Mouse (Mus musculus) gastrocnemius, postnatal 14 days (tissue): ENCODE results near the gene Smyd2. TPM values are rescaled to one million over a fixed set of nuclear protein-coding genes. Genes with fewer than 3 reads are reported as not detected.

Experiments used
- DNase-seq: peaks from one replicate; pipeline ENCODE4 v3.0.0; 2021; ENCODE audit warnings: mixed read lengths
- intact Hi-C: fragments of 180-260 bp; cut with DNase I; formaldehyde crosslinking; loops from one replicate; pipeline ENCODE4 v1.15.1; 2025; ENCODE audit warnings: low total_unique reads
- total RNA-seq, 2 experiments: library from RNA; stranded (reverse); gene quantifications; 2 replicates each; pipeline ENCODE4 v1.2.3; 2021

Gene Smyd2
- total RNA-seq, 2 experiments from 2014 or later: 148 to 151 TPM

DNA sequence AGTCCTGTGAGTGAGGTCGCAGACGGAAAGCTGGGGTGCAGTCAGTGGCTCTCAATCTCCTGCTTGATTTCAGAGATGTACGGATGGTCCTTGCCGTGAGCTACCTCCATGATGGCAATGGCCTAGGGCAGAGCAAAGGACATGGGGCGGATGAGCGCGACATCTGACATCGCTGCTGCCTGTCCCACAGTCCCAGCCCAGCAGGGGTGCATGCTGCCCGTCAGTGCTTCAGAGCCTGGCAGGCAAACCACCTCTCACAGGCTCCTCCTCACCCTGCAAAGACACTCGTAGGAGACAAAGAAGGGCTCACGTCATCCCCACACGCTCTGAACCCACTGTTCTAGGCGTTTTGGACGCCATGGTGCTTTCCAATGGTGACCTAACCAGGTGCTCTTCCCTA lies 41.4 kb downstream of the Smyd2 start:
- intact Hi-C loops: loop anchor here (5.0 kb wide), 1 partner anchor 178 kb away; no protein-coding TSS in a partner anchor

DNA sequence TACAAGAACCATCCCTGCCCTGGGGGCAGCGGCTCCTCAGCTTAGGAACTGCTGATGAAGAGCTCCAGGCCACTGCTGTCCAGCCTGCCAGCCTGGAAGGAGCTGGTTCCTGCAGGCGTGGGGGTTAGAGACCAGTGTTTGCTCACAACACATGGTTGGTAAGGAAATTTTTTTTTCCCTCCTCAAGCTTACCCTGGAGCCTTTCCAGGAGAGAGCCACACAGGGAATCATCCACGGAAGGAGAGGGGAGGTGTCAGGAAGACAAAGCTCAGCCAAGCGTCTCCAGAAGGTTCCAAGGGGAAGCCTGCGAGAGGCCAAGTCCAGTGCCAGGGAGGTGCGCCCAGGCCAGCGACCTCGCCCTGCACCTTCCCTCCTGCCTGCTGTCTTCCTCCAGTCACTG lies 42.2 kb downstream of the Smyd2 start:
- DNase-seq: peak; percentile 49
- intact Hi-C loops: loop anchor here (5.0 kb wide), 1 partner anchor 178 kb away; no protein-coding TSS in a partner anchor

More for the DNA sequence above, 41.4 kb downstream of the Smyd2 start:
- DNase-seq: no peak

DNA sequence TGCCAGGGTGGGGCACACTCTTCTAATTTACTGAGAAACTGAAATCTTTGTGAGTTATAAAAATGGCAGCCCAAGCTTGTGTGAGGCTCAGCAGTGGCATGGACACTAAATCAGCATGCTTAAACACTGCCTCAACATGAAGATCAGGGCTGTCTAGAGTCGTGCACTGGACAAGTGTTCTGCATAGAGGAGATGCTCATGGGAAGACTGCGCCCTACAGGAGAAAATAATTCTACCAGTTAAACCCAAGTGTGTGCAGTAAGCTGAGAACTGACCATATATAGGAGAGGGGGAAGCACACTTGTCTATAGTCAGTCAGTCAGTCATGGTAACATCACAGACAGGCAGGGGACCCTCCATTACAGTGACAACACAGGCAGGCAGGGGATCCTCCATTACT lies 43.0 kb downstream of the Smyd2 start:
- DNase-seq: no peak
- intact Hi-C loops: no loop called here

DNA sequence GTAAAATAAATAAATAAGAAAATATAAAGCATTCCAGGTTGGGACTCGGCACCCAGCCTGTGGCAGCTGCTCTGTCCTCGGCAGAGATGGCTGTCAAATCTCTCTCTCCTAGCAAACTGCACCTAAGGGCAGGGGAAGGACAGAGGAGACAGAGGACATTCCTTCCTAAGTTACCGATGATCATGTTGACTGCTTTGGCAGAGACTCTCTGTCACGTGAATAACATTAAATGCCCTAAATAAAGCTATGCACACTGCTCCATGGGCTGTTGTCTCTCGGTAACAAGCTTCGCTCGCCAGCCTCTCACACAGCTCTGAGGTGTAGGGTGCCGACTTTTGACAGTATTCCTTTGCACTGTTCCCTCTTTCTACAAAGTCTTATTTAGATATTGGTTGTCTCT lies 46.0 kb downstream of the Smyd2 start:
- DNase-seq: no peak
- intact Hi-C loops: no loop called here

DNA sequence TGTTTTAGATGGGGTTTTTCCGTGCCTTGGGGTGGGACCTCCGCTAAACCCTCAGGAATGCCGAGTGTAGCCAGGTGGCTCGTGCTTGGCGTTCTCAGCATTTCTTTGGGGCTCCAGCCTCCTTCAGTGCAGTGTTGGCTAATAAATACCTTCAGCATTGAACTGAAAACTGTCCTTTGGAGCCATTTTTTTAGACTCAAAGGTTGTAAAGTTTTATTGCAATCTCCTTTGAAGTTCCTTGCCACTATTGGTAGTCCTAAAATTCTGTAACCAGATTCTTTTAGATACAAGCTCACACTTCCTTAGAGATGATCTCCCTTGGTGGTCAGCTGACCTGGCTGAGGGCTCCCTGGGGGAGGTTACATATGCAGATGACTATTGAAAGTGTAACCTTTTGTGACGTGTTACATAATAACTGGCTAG lies 46.7 kb downstream of the Smyd2 start:
- DNase-seq: no peak
- intact Hi-C loops: no loop called here

DNA sequence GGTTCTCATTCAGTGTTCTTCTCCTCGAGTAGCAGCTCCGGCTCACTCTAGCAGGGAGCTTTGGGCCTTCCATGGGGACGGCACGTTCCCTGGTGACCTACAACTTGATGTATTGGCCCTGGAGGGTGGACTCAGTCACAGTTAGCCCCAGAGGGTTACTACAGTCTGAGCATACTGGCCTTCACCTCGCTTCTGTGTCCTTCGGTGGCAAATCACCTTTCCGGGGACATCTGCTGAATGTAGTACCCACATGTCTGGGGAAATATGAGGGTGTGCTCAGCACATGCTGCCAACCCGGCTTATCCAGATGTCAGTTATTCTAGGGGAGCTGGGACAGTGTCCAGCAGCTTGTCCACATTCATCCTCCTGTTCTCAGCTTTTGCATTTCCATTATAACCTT lies 48.6 kb downstream of the Smyd2 start:
- DNase-seq: no peak
- intact Hi-C loops: no loop called here

DNA sequence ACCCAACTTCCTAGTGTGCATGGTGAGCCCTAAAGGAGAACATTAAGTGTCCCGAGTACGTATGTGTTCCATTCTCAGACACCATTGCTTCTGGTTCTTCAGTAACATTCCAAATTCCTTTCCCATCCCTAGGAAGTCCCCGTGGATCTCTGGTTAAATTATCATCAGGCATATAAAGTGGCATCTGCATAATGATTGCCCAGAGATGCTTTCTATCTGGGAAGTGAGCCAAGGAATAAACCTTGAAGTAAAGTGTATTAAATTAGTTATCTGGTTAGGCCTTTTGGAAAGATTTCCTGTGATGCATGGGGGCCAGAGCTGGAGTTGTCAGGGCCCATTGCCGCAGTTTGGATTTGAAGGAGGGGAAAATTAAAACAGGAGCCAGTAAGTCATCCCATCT lies 50.1 kb downstream of the Smyd2 start:
- intact Hi-C loops: no loop called here
- DNase-seq: no peak

DNA sequence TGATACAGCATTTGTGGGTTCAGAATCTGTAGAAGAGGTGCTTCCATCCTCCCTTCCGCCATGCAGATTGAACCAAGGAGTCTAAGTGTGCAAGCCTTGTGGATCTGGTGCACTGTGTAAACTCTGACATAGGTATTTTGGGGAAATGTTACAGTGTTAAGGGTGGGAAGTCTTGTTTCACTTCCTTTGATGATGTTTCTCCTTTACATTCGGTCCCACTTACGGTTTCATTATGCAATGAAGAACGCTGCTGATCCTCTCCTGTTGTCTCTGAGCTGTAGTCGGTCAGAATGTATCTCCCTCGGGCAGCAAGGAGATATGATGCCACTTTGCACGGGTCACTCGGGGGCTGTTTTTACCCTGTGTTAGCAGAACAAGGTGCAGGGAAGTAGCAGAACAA lies 50.5 kb downstream of the Smyd2 start:
- DNase-seq: no peak
- intact Hi-C loops: no loop called here

DNA sequence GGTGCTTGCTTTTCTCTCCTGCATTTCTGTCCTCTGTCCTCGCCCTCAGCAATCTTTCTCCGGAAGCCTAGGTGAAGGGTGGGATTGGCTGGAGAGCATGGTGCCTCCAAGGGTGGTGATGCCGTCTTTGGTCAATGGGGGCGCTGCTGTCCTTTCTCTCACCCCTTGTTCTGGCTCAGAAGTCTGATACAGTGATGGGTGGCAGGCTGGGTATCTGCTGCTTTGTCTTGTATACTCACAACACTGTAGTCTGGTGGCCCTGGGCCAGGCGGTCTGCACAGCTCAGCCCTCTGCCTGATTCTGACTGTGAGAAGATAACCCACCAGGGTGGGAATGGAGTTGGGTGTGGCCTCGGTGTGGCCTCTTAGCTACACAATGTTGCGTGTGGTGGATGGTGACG lies 51.6 kb downstream of the Smyd2 start:
- no peak for DNase-seq
- intact Hi-C loops: no loop called here

DNA sequence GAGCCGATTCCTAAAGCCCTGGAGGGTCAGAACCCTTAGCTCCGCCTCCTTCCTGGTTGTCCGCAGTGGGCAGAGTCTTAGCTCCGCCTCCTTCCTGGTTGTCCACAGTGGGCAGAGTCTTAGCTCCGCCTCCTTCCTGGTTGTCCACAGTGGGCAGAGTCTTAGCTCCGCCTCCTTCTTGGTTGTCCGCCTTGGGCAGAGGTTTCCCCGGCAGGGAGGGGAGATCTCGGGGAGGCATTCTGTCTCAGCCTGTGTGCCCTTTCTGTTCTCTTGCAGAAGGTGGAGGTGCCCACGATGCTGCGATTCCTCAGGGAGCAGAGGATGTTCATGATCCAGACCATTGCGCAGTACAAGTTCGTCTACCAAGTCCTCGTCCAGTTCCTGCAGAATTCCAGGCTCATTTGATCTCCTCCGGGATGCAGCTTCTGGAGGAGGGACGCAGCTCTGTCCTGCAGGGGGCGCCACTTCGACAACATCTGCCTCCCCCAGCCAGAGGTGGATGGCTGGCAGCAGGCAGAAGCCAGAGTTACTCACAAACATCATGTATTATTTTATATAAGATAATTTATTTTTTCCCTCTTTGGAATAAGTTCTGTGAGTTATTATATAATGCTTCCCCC lies 52.4 kb downstream of the Smyd2 start:
- DNase-seq: no peak
- intact Hi-C loops: no loop called here

DNA sequence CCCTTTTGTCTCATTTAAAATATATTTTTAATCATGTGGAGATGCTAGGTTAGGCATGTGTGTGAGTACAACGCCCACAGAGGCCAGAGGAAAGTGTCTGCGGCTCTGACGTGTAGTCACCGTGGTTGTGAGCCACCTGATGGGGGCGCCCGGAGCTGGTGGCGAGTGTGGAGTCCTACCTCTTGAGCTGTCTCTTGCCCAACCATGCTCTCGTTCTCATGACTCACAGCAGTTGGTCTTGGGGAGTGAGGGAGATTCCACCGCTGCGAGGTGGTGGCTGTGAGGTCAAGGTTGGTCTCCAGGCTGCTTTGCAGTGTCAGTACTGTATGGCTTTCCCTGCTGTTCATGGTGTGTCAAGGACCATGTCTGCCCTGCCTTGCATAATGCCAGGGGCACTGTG lies 54.1 kb downstream of the Smyd2 start:
- intact Hi-C loops: no loop called here
- no peak for DNase-seq

DNA sequence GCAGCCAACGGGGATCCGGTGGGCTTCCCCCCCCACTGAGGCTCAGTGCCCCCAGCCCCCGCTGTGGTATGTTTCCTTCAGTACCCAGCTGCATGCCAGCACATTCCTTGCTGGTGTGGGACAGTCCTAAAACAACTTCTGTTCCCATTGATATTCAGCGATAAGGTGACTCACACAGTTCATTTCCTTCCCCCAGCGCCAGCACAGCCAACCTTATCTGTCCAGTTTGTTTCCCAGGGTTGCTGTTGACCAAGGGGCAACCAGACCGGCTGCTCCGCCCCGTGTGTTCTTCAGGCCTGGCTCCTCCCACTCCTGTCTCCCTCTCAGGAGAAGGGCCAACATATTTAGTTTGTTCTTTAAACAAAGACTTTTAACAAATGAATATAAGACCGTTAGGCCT lies 54.7 kb downstream of the Smyd2 start:
- DNase-seq: no peak
- intact Hi-C loops: no loop called here

DNA sequence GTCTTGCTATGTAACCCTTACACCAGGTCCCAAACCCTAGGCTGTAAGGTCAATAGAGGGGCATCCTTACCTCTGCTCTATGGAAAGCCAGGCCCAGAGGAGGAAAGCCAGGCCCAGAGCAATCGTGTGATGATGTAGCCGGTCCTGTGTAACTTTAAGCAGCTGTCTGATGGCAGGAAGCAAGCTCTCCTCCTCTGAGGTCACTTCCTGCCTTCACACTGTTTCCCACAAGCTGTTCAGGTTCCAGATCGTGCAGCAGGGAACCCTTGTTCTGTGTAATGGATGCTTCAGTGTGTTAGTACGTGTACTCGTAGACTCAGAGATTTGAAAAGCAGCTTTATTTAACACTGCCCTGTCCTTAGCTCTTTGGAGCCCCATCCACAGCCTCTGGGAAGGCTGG lies 55.1 kb downstream of the Smyd2 start:
- intact Hi-C loops: no loop called here
- no peak for DNase-seq

DNA sequence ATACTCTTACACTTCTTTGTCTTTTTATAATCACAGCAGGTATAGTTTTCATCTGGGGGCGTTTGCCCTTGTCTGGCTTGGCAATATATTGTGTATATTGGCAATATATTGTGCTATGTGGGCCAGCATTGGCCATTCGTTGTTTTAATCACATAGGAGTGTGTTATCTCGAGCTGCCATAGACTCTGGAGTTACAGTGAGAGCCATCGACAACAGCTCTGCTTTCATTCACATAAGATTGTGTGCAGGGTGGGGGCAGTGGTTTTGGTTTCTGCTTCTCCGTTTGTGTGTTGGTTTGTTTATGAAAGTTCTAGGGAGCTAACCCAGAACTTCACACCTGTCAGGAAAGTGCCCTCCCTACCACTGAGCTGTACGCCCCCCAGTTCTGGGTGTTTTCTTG lies 55.5 kb downstream of the Smyd2 start:
- intact Hi-C loops: no loop called here
- no peak for DNase-seq

DNA sequence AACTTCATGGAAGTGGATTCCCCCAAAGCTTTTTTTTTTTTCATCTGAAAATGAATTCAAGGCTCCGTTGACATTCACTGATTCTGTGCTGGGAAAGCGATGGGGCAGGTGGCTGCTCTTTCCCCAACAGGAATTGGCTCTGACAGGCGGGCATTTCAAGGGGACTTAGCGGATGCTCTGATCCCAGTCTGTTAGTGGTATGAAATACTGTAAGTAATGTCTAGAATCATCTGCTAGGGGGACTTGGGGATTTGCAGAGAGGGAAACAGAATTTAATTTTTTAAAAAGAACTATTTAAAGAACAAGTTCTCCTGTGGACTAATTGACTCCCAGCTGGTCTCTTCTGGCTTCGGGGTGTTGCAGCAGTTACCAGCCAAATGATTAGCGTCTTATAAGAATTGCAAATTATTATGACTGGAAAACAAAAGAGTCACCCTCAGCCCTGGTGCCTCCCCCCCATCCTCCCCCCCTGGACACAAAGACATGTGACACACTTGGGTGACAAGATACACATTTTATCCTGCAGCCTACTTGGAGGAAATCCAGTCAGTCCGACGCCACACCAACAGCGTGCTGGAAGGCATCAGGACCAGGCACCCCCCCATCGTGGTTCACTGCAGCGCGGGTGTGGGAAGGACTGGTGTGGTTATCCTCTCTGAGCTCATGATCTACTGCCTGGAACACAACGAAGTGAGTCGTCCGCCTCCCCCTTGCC lies 57.2 kb downstream of the Smyd2 start:
- intact Hi-C loops: no loop called here
- no peak for DNase-seq

DNA sequence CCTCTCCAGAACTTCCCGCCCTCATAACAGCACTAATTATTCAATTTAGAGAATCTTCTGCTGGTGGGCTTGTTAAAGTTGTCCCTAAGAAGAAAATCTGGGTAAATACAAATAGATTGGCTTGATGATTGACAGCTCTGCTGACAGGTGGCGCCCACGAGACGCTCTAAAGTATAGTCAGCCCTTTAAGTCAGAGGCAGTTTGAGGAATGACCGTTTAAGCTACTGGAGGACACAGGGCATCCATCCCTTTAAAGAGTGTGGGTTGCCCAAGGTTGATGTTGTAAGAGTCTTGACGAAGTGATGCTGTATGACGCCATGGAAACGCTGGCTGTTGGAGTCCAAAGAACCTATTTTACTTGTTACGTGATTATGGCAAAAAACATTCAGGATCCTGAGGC lies 57.9 kb downstream of the Smyd2 start:
- DNase-seq: no peak
- intact Hi-C loops: no loop called here

DNA sequence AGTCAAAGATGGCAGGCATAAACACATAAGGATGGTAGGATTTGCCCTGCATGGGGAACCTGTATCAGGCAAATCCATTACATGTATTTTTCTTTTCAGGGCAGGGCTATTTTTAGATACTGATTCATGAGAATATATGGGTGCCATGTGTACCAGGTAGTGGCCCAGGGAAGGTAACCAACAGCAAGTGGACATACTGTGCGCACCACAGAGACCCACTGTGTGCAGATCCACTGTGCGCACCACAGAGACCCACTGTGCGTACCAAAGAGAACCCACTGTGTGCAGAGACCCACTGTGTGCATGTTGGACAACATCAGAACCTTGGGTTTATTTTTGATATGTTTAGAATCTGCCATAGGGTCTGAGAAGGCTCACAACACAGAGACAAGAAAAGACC lies 58.4 kb downstream of the Smyd2 start:
- intact Hi-C loops: no loop called here
- DNase-seq: no peak

DNA sequence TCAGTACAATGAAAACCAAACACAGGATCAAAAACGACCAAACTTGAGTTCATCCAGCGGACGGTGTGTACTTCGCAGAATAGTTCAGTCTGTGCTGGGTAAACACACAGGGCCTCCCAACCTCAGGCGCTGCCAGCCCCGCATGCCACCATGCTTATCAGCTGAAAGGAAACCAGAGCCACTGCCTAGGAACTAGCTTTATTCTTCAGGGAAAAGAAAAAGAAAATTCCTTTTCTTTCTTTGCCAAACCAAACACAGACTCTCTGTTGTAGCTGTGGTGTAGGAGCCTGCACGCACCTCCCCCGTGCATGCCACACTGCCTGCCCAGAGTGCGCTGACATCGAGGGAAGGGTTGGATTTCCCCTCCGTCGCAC lies 61.2 kb downstream of the Smyd2 start:
- intact Hi-C loops: no loop called here
- no peak for DNase-seq

DNA sequence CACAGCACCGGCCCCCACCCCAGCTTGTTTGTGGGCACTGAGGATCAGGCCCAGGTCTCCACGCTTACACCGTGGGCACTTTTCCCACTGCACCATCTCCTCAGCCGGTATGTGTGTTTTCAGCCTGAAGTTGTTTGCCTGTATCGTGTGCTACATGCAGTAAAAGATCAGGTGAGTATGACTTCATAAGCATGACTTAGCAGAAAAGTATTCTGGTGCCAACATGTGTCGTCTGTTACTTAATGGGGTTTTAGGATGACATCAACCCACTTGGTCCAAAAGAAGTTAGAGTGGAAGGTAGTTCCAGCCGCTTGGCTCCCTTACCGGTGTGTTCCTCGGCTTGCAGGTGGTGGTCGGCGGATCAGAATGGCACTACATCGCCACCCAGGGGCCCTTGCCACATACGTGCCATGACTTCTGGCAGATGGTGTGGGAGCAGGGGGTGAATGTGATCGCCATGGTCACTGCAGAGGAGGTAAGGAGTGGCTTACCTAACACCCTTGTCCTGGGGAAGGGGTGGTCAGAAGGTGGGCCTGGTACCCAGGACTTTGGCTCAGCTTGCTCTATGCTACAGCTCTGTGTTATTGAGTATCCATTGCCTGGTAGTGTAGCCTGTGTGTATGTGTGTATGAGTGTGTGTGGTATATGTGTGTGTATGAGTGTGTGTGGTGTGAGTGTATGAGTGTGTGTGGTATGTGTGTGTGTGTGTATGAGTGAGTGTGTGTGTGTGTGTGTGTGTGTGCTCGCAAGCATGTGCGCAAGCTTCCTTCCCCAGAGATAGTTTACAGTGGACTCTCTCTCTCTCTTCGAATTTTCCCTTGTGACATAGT lies 61.8 kb downstream of the Smyd2 start:
- no peak for DNase-seq
- intact Hi-C loops: no loop called here

DNA sequence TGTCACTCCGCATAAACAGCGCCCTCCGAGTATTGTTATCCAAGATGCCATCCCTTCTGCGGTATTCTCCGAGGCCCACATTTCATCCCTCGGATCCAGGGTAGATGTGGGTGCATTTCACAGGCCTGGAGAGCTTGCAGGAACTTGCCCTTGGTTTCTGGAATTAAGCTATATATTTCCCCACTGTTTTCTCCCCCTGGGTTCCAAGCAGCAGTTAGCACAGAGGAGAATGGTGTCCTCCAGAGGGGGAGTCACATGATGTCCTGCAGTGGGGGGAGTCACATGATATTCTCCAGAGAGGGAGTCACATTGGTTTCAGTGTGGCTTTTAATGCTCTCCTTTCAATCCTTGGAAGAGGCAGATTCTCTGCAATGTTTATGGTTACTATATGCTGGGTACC lies 63.8 kb downstream of the Smyd2 start:
- no peak for DNase-seq
- intact Hi-C loops: loop anchor here (10.0 kb wide), 1 partner anchor 134 kb away; the partner anchor contains the start of gene Ptpn14

DNA sequence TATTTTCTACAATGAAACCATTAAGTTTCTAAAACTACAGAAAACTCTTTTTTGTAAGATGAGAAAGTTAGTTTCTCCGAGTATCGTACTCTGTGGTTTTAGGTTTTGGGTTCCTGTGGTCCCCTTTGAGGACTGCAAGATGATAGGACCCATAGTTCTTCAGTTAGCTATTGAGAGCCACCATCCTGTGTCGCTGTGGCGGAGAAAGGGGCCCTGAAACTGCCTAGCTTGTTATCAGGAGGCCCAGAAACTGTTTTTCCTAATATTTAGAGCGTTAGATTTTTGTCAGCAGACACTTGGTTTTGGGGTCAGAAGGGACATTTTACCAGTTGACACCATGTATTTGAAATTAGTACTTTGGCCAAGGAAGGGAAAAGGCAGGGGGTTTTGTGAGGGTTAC lies 66.4 kb downstream of the Smyd2 start:
- DNase-seq: no peak
- intact Hi-C loops: loop anchor here (10.0 kb wide), 1 partner anchor 131 kb away; the partner anchor contains the start of gene Ptpn14
